Mouse (Mus musculus) heart, postnatal 4 days (tissue): ENCODE data around the gene Olfr1387. TPM values are rescaled to one million over a fixed set of nuclear protein-coding genes. Genes with fewer than 3 reads are reported as not detected.
"Not testable (repeated sequence)": the region's sequence is repeated elsewhere in the genome, so short reads cannot be mapped to it uniquely, and the experiment has no call there.

Experiments used
- DNase-seq: peaks from one replicate; pipeline ENCODE4 v3.0.0; 2021
- total RNA-seq, 2 experiments: library from RNA; stranded (reverse); gene quantifications; 2 replicates each; pipeline ENCODE4 v1.2.3; 2021

Gene Olfr1387
- total RNA-seq, result not detected

- DNase-seq, result no peak
Observed at GRCm38 (mm10) chr11:49455043-49455442, at the start of gene Olfr1387. Gene Olfr1387 (plus strand): TSS chr11:49455343.

GRCm38 (mm10) chr11:49406784-49407183 lies 48.4 kb upstream of the Olfr1387 start:
- no peak for DNase-seq

- peak; percentile 9 for DNase-seq
Observed at GRCm38 (mm10) chr11:49410540-49410939, 44.6 kb upstream of the Olfr1387 start.

GRCm38 (mm10) chr11:49422767-49423166 lies 32.4 kb upstream of the Olfr1387 start, which contains the start of gene Olfr1389:
Gene Olfr1389 (plus strand): TSS chr11:49423067.
- no peak for DNase-seq

GRCm38 (mm10) chr11:49425257-49425927 lies 29.8 kb upstream of the Olfr1387 start:
- no peak for DNase-seq

GRCm38 (mm10) chr11:49429641-49430040 lies 25.5 kb upstream of the Olfr1387 start:
- no peak for DNase-seq

GRCm38 (mm10) chr11:49436411-49436810 lies 18.7 kb upstream of the Olfr1387 start, which contains the start of gene Olfr1388:
Gene Olfr1388 (plus strand): TSS chr11:49436624.
- DNase-seq, result peak; percentile 66

GRCm38 (mm10) chr11:49464746-49465145 lies 9.6 kb downstream of the Olfr1387 start, which contains the start of gene Olfr1386:
Gene Olfr1386 (plus strand): TSS chr11:49465046.
- not testable (repeated sequence) for DNase-seq

GRCm38 (mm10) chr11:49485973-49486372 lies 30.8 kb downstream of the Olfr1387 start:
- no peak for DNase-seq

- DNase-seq, result not testable (repeated sequence)
Observed at GRCm38 (mm10) chr11:49488770-49489169, 33.6 kb downstream of the Olfr1387 start, which contains the start of gene Olfr1385. Gene Olfr1385 (plus strand): TSS chr11:49489070.

Other genes with a start within 250 kb of the Olfr1387 start
- 10 to 100 TPM; 71.2 to 76.7 TPM for gene Mgat1, start 211.2 kb upstream of the Olfr1387 start, total RNA-seq
- under 1 TPM; 0.23 to 0.33 TPM for gene Olfr1393, start 177.0 kb upstream of the Olfr1387 start, total RNA-seq
- gene Olfr1392, start 170.1 kb upstream of the Olfr1387 start, total RNA-seq, result under 1 TPM in 1 of 2 experiments, not detected in 1; 0.11 TPM
- not detected for gene Olfr10, start 150.6 kb upstream of the Olfr1387 start, total RNA-seq
- gene Olfr1391, start 132.6 kb upstream of the Olfr1387 start, total RNA-seq, result not detected
- not detected for gene Olfr1390, start 120.2 kb upstream of the Olfr1387 start, total RNA-seq
- not detected for gene Olfr1389, start 32.3 kb upstream of the Olfr1387 start, total RNA-seq
- not detected for gene Olfr1388, start 18.7 kb upstream of the Olfr1387 start, total RNA-seq
- gene Olfr1386, start 9.7 kb downstream of the Olfr1387 start, total RNA-seq, result not detected
- gene Olfr1385, start 33.7 kb downstream of the Olfr1387 start, total RNA-seq, result not detected
- gene Olfr1384, start 51.4 kb downstream of the Olfr1387 start, total RNA-seq, result not detected
- gene Olfr1383, start 64.3 kb downstream of the Olfr1387 start, total RNA-seq, result under 1 TPM; 0.36 to 0.79 TPM
- not detected for gene Olfr1382, start 72.9 kb downstream of the Olfr1387 start, total RNA-seq
- not detected for gene Olfr1381, start 88.1 kb downstream of the Olfr1387 start, total RNA-seq
- not detected for gene Olfr1380, start 101.5 kb downstream of the Olfr1387 start, total RNA-seq
- 10 to 100 TPM; 14.7 to 19.0 TPM for gene Flt4, start 153.9 kb downstream of the Olfr1387 start, total RNA-seq
- gene Scgb3a1, start 208.3 kb downstream of the Olfr1387 start, total RNA-seq, result not detected